Mouse (Mus musculus) forebrain, embryonic 14.5 days (tissue): ENCODE results near the gene Fam163a. TPM values are rescaled to one million over a fixed set of nuclear protein-coding genes. Genes with fewer than 3 reads are reported as not detected.
A peak's percentile ranks its signal among the peaks of the same experiment; 100 is the strongest.
"Not testable (repeated sequence)": the region's sequence is repeated elsewhere in the genome, so short reads cannot be mapped to it uniquely, and the experiment has no call there.

Experiments
- ATAC-seq: fragments of 200-750 bp; cut with Nextera tagmentation; 2 replicates; pipeline ENCODE4 v1.8.0; 2017; ENCODE audit warnings: mild to moderate bottlenecking, moderate library complexity
- DNase-seq: peaks from one replicate; pipeline ENCODE4 v3.0.0-alpha.2; 2015; ENCODE audit warnings: low spot score
- H3K27ac ChIP-seq: fragments of 300-500 bp; sonication (generic); 2 replicates; pipeline ENCODE4 v1.5.1; 2014; ENCODE audit warnings: low read depth, mild to moderate bottlenecking, control low read depth, low read length, moderate library complexity
- H3K27me3 ChIP-seq: fragments of 300-500 bp; sonication (generic); replicated peaks from 2 replicates; pipeline ENCODE4 v1.6.1; 2014; ENCODE audit warnings: low read length, control low read depth, mixed read lengths; ENCODE audit not compliant: control insufficient read depth, insufficient read depth
- H3K36me3 ChIP-seq: fragments of 300-500 bp; sonication (generic); 2 replicates; pipeline ENCODE4 v1.6.1; 2014; ENCODE audit warnings: low read length, control low read depth; ENCODE audit not compliant: control insufficient read depth, insufficient read depth
- H3K4me1 ChIP-seq: fragments of 300-500 bp; sonication (generic); 2 replicates; pipeline ENCODE4 v1.6.1; 2014; ENCODE audit warnings: antibody characterized with exemption, low read length, control low read depth; ENCODE audit not compliant: control insufficient read depth, insufficient read depth
- H3K4me2 ChIP-seq: fragments of 300-500 bp; sonication (generic); 2 replicates; pipeline ENCODE4 v1.6.1; 2014; ENCODE audit warnings: mild to moderate bottlenecking, control low read depth, low read length
- H3K4me3 ChIP-seq: fragments of 300-500 bp; sonication (generic); 2 replicates; pipeline ENCODE4 v1.5.1; 2014; ENCODE audit warnings: low read depth, low read length, control low read depth
- H3K9ac ChIP-seq: fragments of 300-500 bp; sonication (generic); 2 replicates; pipeline ENCODE4 v1.6.1; 2014; ENCODE audit warnings: mild to moderate bottlenecking, low read length, control low read depth, moderate library complexity
- H3K9me3 ChIP-seq: fragments of 300-500 bp; sonication (generic); replicated peaks from 2 replicates; pipeline ENCODE4 v1.6.1; 2016; ENCODE audit warnings: low read length, control low read depth, mixed read lengths; ENCODE audit not compliant: control insufficient read depth
- WGBS: fragments of 180-500 bp; shearing (Covaris S2); extraction: QIAGEN DNeasy Blood & Tissue Kit; methylation state at CpG from one replicate; pipeline ENCODE4 v1.1.7; 2014; 5-methylcytosine and 5-hydroxymethylcytosine counted together
- polyA plus RNA-seq: library from polyadenylated mRNA; unstranded; fragments of >200 nt; fragmentation: Nextera tagmentation; extraction: Ambion mirVana; gene quantifications from 2 replicates; pipeline ENCODE4 v1.2.1, GENCODE M21; 2014

Fam163a gene
- polyA plus RNA-seq, 1 experiment from 2014 or later, result 1.8 TPM

DNA sequence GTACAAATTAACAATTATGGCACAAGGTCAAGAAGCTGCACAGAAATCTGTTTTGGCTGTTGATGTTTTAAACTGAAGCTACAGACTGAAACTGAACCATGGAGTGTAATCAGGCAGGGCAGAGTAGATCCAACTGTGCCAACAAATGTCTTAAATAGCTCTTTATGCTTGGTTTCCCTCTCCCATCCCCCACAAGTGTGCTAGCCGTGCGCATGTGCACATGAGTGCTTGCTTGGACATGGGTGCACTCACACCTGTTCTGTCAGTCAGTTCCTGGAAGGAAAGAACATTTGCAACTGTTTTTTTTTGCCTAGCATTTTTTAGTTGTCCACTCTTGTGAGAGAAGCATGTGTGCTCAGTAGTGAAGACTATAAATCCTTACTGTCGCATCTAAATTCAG is 158.1 kb downstream of the Fam163a start:
- no peak overlapping the region for H3K9ac ChIP-seq
- peaks cover 48% of the 10 kb centered on the region for H3K36me3 ChIP-seq
- H3K4me3 ChIP-seq, result no peak overlapping the region
- DNase-seq, result peak; percentile 18
- no peaks in the 10 kb centered on the region for H3K27me3 ChIP-seq
- H3K4me1 ChIP-seq, result peaks cover 12% of the 10 kb centered on the region
- no peak overlapping the region for H3K4me2 ChIP-seq
- no peak for ATAC-seq
- H3K9me3 ChIP-seq, result no peaks in the 10 kb centered on the region
- no peak overlapping the region for H3K27ac ChIP-seq
- 88% methylated on average over 3 of the region's 3 CpGs for WGBS

DNA sequence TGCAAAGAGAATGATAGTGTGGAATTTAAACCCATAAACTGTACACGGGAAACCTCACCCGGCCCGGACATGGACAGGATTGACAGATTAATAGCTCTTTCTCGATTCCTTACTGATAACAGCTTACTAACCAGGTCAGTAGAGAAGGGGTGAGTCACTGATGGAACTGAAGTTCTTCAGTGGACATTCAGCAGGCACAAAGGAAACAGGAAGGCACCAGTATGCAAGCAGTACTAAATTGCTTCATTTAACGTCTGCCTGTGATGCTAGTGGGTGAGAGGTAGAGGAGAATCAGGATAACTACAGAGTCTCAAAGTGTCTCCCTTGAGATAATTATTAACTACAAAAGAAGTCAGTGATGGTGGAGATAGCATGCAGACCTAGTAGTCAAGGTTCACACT is 160.6 kb downstream of the Fam163a start:
- H3K9ac ChIP-seq, result no peak overlapping the region
- no peaks in the 10 kb centered on the region for H3K27me3 ChIP-seq
- peaks cover 15% of the 10 kb centered on the region for H3K4me1 ChIP-seq
- no peak for ATAC-seq
- no peaks in the 10 kb centered on the region for H3K9me3 ChIP-seq
- no peak for DNase-seq
- H3K27ac ChIP-seq, result no peak overlapping the region
- H3K4me2 ChIP-seq, result no peak overlapping the region
- H3K36me3 ChIP-seq, result peaks cover 26% of the 10 kb centered on the region
- H3K4me3 ChIP-seq, result no peak overlapping the region
- 90% methylated on average over 5 of the region's 5 CpGs for WGBS

- peaks cover 15% of the 10 kb centered on the region for H3K4me1 ChIP-seq
- H3K27me3 ChIP-seq, result no peaks in the 10 kb centered on the region
- DNase-seq (peak; percentile 82), ATAC-seq (peak; percentile 35; the same call in 1 of the 2 replicates)
- H3K27ac ChIP-seq, result no peak overlapping the region
- H3K9ac ChIP-seq, result no peak overlapping the region
- whole genome bisulfite sequencing, result 13% methylated on average over 4 of the region's 4 CpGs
- H3K9me3 ChIP-seq, result no peaks in the 10 kb centered on the region
- no peak overlapping the region for H3K4me2 ChIP-seq
- no peak overlapping the region for H3K4me3 ChIP-seq
- peaks cover 21% of the 10 kb centered on the region for H3K36me3 ChIP-seq
Observed at GRCm38 (mm10) chr1:156043027-156043426, 161.8 kb downstream of the Fam163a start.

DNA sequence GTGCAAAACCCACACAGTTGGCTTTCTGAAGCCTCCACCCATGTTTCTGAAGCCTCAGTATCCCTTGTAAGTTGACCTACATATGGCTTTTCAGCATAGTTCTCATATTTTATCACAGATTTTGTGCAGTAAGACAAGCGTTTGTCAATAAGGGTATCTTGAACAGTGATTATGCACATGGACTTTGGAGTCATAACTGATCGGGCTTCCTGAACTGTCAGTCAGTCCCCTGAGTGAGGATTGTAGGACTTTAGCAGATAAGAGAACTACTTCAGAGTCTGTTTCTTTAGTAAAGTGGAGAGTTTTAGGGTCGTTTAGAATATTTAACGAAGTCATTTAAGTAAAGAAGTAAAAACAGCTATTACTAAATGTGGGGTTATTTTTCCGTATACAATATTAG is 162.3 kb downstream of the Fam163a start:
- ATAC-seq, result no peak
- H3K27me3 ChIP-seq, result no peaks in the 10 kb centered on the region
- no peak overlapping the region for H3K4me3 ChIP-seq
- DNase-seq, result no peak
- no peak overlapping the region for H3K27ac ChIP-seq
- 83% methylated on average over 5 of the region's 5 CpGs for WGBS
- H3K9ac ChIP-seq, result no peak overlapping the region; the same call in 1 of the 2 replicates
- H3K4me2 ChIP-seq, result peak overlapping the region; percentile 58
- peaks cover 18% of the 10 kb centered on the region for H3K36me3 ChIP-seq
- H3K4me1 ChIP-seq, result peaks cover 15% of the 10 kb centered on the region
- no peaks in the 10 kb centered on the region for H3K9me3 ChIP-seq

GRCm38 (mm10) chr1:156041451-156042241 is 163.2 kb downstream of the Fam163a start:
- H3K9ac ChIP-seq, result peak overlapping the region; percentile 46; the same call in 1 of the 2 replicates

DNA sequence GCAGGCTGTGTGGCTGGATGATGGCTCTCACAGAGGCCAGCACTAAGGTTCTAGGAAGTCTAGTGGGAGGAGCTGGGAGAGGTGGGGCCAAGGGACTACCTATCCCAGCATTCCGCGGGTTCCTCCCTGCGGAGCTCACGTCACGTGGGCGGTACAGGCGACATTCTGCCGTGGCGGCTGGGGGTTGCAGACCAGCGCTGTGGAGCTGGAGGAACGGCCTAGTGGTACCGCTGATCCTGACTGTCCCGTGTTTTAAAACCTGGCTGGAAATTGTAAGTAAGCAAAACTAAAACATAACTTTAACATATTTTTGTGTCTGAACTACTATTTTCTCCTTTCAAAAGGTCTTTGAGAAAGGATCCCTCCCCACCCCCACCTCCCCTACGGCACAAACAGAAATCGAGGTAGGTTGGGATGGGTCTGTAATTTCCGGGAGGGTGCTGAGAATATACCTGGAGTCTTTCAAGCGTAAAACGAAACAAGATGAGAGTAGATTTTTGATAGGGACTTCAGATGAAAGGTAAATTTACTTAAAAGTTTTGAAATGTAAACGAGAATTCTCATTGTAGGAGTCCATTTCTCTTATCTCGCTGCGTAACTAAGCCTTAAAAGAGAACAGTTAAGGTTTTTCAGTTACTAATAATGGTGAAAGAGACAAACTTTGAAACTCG is 164.0 kb downstream of the Fam163a start:
- peaks cover 11% of the 10 kb centered on the region for H3K36me3 ChIP-seq
- H3K27me3 ChIP-seq, result no peaks in the 10 kb centered on the region
- H3K9me3 ChIP-seq, result no peaks in the 10 kb centered on the region
- H3K4me3 ChIP-seq, result peak overlapping the region; percentile 58
- ATAC-seq, result peak; percentile 87
- DNase-seq, result peak; percentile 96
- peaks cover 13% of the 10 kb centered on the region for H3K4me1 ChIP-seq
- H3K27ac ChIP-seq, result no peak overlapping the region
- H3K4me2 ChIP-seq, result peak overlapping the region; percentile 58
- peak overlapping the region; percentile 71 for H3K9ac ChIP-seq
- 2% methylated on average over 22 of the region's 22 CpGs for WGBS

More at GRCm38 (mm10) chr1:156041451-156042241, 163.2 kb downstream of the Fam163a start:
- H3K9me3 ChIP-seq, result no peaks in the 10 kb centered on the region
- DNase-seq (no peak), ATAC-seq (no peak)
- H3K4me2 ChIP-seq, result peak overlapping the region; percentile 58
- no peak overlapping the region for H3K27ac ChIP-seq
- H3K4me3 ChIP-seq, result peak overlapping the region; percentile 58
- WGBS, result 53% methylated on average over 7 of the region's 7 CpGs
- H3K27me3 ChIP-seq, result no peaks in the 10 kb centered on the region
- peaks cover 15% of the 10 kb centered on the region for H3K4me1 ChIP-seq
- peaks cover 13% of the 10 kb centered on the region for H3K36me3 ChIP-seq

- H3K9ac ChIP-seq, H3K4me2 ChIP-seq, ATAC-seq, H3K27ac ChIP-seq, H3K9me3 ChIP-seq, DNase-seq, H3K27me3 ChIP-seq, H3K4me3 ChIP-seq: not testable (repeated sequence)
- WGBS, result 67% methylated on average over 7 of the region's 7 CpGs
- peaks cover 13% of the 10 kb centered on the region for H3K4me1 ChIP-seq
- peaks cover 11% of the 10 kb centered on the region for H3K36me3 ChIP-seq
Observed at GRCm38 (mm10) chr1:156039989-156040388, 164.8 kb downstream of the Fam163a start.

DNA sequence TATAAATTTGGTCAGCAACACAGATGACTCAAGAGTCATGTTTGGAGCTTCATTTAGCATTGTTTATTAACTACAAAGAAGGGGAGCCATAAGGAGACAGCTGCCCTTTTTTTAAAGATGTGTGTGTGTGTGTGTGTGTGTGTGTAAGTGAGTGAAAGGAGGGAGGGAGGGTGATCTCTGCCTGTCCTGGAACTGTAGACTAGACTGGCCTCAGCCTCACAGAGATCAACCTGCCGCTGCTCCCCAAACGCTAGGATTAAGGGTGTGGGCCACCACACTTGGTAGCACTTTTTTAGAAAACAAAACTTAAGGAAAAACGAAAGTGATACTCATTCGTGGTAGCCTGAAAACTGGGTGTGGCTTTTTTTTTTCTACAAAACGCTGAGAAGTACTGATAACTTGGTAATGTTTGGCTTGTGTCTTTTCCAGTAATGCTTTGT is 167.7 kb downstream of the Fam163a start:
- Histone ChIP-seq H3K4me1 (peaks cover 12% of the 10 kb centered on the region), H3K4me2 (no peak overlapping the region), H3K36me3 (peaks cover 17% of the 10 kb centered on the region), H3K4me3 (no peak overlapping the region), H3K9ac (no peak overlapping the region), H3K27ac (no peak overlapping the region), H3K27me3 (no peaks in the 10 kb centered on the region), H3K9me3 (no peaks in the 10 kb centered on the region)
- DNase-seq, result no peak
- WGBS, result 64% methylated on average over 5 of the region's 5 CpGs
- ATAC-seq, result no peak
